Mouse (Mus musculus) spleen, adult 2 months (tissue): Measurements from ENCODE around the gene Pak1.

Source experiments
- CTCF ChIP-seq: fragments of 200-500 bp; IDR thresholded peaks from 2 replicates; pipeline ENCODE4 v1.5.1; 2011; ENCODE audit warnings: mild to moderate bottlenecking, inconsistent platforms; ENCODE audit not compliant: insufficient read depth, insufficient read length, insufficient replicate concordance; ENCODE audit errors: extremely low read depth
- POLR2A ChIP-seq: fragments of 200-500 bp; IDR thresholded peaks from 2 replicates; pipeline ENCODE4 v1.6.1; 2011; ENCODE audit warnings: low read depth, low read length, inconsistent platforms

DNA sequence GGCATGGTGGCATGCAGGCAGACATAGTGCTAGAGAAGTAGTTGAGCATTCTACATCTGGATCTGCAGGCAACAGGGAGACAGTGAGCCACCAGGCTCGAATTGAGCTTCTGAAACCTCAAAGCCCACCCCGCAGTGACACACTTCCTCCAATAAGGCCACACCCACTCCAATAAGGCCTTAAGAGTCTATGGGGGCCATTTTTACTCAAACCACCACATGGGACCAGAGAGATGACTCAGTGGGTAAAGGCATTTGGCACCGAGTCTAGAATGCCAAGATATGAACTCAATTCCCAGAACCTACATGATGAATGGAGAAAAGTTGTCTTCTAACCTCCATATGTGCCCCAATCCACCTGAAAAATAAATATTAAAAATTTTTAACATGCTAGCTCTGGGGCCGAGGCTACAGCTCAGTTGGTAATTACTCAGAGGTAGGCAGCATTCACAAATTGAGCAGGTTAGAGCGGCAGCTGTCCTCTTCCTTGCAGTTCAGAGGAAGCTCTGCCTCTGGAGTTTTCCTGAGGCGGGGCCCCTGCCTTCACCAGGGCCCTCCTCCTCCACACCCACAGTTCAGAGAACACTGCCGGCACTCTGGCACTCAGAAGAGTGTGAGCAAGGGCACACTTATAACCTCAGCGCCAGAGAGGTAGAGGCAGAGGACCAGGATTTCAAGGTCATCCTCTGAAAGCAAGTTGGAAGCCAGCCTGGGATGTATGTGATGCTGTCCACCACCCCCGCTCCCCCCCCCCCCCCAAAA, 21.8 kb upstream of the Pak1 start:
- TF ChIP-seq CTCF (no peak), POLR2A (no peak)
